Mouse (Mus musculus): ENCODE data around the gene Syt12. TPM values are rescaled to one million over a fixed set of nuclear protein-coding genes. Genes with fewer than 3 reads are reported as not detected.
"Not testable (repeated sequence)": the region's sequence is repeated elsewhere in the genome, so short reads cannot be mapped to it uniquely, and the experiment has no call there.

Syt12 gene
- total RNA-seq, 4 experiments from 2014 or later, result 37.0 to 40.8 (median 38.8) TPM

DNA sequence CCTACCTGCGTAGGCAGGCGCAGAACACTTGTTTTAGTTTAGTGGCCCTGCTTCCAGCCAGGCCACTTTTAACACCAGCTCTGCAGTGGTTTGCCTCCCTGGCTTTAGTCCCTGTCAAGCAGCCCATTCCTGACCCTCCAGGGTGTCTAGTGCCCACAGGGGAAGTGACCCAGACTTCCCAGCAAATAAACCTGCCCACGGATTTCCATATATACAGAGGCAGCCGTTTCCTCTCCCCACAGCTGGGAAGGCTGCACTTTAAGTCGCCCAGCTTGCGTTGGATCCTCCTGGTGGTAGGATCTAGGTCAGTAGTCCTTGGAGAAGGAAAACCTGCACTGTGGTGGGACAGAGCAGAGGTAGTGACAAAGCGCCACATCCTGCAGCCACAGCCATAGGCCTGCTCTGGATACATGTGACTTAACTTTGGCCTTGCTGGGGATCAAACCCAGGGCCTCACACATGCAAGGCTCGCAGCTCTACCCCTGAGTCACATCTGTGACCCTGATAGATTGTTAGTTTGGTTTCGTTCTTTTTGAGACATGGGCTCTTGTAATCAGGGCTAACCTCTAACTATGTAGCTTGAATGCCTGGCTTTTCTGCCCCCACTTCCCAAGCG, 13.9 kb upstream of the Syt12 start:
- no peak for DNase-seq (ENCODE audit: low spot score in 2 of 2)

DNA sequence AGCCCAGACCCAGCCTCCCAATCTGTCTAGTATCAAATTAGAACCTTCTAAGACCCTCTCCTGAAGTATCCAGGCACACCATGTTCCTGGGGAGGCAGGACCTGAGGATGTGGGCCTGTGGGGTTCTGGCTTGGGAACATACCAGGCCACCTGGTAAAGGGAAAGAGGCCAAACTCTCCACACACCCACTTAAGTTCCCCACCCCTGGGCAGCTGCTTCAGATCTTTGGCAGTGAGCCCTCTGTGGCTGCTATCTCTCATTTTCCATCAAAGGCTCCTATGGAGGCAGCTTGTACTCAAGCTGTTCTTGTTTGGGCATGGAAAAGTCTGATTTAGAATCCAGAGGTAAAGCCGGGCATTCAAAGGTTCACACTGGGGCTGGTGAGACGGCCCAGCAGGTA, 10.6 kb upstream of the Syt12 start:
- no peak for DNase-seq (ENCODE audit: low spot score in 2 of 2)

DNA sequence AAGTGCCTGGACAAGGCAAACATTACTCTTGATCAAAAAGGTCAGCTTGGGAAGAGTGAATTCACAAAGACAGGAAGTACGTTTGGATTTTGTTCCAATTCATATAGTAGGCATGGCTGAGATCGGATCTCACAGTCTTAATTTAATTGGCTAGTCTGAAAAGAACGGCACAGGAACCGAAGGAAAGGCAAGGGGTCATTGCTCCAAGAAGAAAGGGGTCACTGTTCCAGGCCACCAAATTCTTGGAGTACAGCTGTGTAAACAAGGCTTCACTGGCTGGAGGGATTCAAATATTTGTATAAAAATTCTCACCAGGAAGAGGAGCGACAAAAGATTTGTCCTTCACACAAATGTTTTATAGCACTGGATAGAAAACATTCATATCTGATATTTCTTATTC, 7.8 kb upstream of the Syt12 start:
- DNase-seq (ENCODE audit: low spot score in 2 of 2), result no peak

DNA sequence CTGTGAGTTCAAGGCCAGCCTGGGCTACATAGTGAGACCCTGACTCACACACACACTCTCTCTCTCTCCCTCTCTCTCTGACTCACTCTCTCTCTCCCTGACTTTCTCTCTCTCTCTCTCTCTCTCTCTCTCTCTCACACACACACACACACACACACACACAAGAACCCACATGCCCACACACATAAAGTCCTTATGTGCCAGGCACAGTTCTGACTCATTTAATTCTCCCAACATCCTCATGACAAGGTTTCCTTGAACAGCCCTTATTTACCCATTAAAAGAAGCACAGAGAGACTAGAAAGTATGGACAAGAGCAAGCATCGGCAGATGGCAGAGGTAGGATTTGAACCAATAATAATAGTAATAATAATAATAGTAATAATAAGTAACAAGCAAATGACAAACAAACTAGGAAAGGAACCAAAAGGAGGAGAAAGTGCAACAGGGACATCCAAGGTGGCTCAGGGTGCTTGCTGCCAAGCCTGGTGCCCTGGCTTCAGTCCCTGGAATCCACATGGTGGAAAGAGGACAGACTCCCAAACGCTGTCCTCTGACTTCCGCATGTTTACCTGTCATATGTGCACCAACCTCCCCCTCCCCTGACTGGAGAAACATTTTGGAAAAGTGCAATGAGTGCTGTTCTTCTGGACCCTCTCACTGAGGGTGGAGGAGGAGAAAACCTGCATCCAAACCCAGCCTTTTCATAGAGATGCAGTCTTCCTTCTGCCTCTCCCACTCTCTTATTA, 5.0 kb upstream of the Syt12 start:
- DNase-seq (ENCODE audit: low spot score in 2 of 2), result no peak

DNA sequence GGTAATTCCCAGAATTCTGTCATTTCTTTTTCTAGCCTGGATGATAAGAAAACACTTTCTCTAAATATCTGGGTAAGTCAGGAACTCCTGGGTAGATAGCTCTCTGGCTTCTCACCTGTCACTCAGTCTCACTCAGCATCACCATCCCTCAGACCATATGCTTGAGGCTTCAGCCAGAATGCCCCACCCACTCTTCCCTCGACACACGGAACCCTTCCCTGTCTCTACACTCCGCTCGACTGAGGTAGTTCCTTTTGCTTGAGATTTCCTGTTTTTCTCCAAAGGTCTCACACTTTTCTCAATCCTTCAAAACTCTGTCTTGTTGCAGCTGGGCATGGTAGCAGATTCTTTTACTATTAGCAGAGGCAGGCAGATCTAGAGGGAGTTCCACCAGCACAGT, 4.1 kb upstream of the Syt12 start:
- DNase-seq (ENCODE audit: low spot score in 2 of 2), result peak in 1 of 2 experiments; percentile 71

DNA sequence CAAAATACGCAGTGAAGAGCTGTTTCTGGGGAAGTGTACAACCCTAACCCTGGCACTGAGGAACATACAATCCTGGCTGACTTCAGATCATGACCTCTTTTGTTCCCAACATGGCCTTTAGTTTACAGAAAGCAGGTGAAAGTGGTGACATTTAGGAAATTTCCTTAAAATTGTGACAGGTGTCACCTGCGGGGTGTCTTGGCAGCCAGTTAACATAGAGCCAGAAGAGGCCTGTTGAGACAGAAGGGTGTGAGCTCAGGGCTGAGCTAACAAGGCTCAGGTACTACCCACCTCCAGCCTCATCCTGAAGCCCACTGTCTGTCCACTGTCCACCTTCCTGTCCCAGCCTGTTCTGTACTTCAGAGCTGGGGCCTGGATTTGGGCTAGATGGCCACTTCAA, 2.8 kb upstream of the Syt12 start:
- no peak for DNase-seq (ENCODE audit: low spot score in 2 of 2)

DNA sequence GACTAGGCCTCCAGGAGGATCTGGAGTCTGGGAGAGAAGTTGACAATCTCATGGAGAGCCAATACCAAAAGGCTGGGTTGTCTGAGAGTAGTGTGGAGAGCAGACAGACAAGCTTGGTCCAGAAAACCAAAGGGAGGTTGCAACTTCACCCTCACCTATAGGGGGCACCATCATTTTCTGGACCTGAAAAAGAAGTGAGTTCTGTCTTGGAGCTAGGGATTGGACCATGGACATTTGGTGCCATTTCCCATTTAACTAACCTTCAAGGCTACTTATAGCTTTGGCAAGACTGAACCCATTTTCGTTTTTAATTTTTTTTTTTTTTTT, 906 bp upstream of the Syt12 start:
- no peak for DNase-seq (ENCODE audit: low spot score in 2 of 2)

DNA sequence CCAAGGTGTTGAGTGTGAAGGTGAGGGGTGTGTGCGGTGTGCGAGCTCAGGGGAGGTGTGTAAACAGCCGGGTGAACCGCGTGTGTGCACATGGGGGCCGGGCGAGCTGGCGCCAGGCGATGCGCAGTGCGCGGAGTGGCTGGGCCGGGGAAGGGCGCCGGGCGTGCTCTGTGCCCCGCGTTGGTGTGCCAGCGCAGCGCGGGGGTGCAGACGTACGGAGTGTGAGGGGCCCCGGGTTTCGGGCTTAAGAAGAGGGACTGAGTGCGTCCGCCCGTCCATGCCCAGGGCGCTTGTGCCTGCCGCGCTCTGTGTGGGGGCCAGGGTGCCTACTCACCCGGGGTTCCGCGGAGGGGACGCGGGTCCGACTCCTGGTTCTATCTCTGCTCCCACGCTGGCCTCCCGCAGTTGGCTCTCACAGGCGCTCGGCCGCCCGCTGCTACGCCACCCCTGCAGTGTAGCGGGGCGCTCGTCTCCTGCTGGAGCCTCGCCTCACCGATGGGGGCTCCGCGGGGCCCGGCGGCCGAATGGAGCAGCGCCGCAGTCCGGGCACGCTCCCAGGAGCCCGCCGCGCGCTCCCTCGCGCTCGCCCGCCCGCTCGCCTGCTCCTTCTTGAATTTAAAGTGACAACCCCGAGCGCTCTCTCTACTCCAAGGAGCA, 518 bp downstream of the Syt12 start:
- peak; percentile 43 to 46 for DNase-seq (ENCODE audit: low spot score in 2 of 2)

DNA sequence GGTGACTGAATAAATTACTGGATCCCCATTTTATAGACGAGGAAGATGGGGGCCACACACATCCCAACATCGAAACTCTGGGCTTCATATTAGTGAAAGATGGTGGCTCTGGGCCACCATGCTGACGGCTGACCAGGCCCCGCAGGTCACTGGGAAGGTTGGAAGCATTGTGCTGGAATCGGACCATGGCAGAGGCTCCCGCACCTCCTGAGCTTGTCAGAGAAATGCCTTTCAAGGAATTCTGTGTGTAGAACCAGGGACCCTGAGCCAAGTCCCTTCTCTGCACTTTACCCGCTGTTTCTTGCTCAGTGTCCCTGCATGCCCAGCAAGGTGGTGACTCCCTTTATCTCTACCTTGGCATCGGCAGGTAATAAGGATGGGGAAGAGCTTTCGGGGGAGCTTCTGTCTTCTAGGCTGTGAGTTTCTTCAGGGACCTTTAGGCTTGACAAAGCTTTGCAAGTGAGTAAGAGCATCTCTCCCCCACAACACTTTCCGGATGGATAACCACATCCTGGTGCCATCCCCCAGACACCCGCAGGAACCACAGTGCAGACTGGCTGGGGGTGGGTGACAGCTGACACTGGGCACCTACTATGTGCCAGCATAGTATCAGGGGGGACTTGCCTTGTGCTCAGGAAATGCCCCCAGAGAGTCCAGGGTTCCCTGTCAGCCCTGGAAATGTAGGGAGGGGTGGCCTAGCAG, 1.9 kb downstream of the Syt12 start:
- peak in 1 of 2 experiments; percentile 41 for DNase-seq (ENCODE audit: low spot score in 2 of 2)

DNA sequence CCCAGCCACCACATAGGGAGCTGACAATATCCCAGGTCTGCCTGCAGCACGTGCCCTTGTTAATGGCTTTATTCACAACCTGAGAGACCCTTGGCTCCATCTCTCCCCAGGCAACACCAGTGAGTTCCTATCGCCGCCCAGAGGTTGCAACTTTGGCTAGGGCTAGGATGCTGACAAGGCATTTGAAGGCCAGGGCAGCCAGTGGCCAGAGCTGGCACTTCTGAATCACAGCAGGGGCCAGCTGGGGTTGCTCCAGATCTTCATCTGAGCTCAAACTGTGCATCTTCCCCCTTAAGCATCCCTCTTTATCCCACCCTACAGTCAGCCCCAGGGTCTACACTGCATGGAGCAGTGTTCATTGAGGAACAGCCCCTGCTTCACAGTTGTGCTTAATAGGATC, 2.5 kb downstream of the Syt12 start:
- no peak for DNase-seq (ENCODE audit: low spot score in 2 of 2)

DNA sequence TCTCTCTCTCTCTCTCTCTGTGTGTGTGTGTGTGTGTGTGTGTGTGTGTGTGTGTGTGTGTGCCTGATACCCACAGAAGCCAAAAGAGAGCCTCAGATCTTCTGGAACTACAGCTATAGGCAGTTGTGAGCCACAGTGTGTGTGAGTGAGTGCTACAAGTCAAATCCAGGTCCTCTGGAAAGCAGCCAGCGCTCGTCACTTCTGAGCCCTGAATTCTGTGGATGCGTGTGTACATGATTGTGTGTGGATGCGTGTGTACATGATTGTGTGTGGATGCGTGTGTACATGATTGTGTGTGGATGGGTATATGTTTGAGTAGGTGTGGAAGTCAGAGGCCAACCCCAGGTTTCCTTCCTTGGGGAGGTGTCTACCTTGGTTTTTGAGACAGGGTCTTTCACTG, 3.7 kb downstream of the Syt12 start:
- DNase-seq (ENCODE audit: low spot score in 2 of 2), result no peak

DNA sequence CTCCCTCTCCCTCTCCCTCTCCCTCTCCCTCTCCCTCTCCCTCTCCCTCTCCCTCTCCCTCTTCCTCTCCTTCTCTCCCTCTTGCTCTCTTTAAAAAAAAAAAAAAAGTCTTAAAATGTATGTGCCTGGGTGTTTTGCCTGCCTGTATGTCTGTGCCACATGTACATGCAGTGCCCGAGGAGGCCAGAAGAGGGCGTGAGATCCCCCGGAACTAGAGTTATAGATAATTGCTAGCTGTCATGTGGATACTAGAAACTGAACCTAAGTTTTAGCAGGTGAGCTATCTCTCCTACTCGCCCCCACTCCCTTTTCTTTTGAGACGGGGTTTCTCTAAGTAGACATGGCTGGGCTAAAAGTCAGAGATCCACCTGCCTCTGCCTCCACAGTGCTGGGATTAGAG, 8.9 kb downstream of the Syt12 start:
- no peak for DNase-seq (ENCODE audit: low spot score in 2 of 2)

DNA sequence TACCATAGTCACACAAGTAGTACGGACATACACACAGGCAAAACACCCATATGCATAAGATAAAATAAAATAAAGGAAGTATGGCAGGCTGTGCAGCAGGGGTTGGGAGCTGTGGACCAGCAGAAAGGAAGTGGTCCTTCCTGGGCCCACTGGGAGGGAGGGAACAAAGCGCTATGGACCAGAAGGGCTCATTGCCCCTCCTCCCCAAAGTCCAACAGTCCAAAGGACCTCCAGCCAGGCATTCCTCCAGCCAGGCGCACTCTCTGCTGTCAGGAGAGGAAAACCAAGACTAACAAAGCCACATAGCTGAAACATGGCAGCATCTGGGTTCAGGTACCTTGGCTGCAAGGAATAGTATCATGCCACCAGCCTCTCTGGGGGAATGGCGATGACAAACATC, 12.6 kb downstream of the Syt12 start:
- DNase-seq (ENCODE audit: low spot score in 2 of 2), result no peak

DNA sequence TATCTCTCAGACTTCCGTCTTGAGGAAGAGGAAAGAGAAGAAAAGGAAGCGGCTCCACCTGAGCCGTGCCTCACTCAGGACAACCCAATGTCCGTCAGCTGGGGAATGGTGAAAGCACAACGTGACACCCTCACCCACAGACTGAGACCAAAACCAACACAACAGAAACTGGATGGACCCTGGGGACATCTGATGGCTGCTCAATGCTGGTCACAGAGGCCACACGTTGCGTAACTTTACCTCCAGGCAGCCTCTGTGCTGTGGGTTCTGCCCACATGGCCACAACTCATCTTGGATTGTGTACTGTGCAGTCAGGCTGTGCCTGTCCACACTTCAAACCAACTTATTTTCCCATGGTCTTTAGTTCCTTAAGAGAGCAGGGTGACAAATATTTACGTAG, 15.3 kb downstream of the Syt12 start:
- no peak for DNase-seq (ENCODE audit: low spot score in 2 of 2)

DNA sequence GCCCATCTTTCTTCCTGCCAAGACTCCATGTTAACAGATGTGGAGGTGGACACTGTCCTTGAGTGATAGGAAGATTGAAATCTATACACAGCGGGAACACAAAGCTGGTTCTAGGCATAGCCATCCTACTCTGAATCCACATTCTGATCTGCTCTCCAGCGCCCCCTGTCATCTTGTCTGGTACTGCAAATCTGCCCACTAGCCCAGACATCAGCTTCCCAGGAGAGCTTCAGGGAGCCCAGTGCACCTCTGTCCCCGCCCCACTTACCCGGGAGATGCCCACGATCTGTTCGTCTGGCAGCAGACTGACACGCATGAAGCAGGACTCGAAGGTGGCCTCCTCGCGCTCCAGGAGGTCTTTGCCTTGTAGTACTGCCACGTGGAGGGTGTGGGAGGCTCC, 21.0 kb downstream of the Syt12 start:
- peak in 1 of 2 experiments; percentile 46 for DNase-seq (ENCODE audit: low spot score in 2 of 2)

DNA sequence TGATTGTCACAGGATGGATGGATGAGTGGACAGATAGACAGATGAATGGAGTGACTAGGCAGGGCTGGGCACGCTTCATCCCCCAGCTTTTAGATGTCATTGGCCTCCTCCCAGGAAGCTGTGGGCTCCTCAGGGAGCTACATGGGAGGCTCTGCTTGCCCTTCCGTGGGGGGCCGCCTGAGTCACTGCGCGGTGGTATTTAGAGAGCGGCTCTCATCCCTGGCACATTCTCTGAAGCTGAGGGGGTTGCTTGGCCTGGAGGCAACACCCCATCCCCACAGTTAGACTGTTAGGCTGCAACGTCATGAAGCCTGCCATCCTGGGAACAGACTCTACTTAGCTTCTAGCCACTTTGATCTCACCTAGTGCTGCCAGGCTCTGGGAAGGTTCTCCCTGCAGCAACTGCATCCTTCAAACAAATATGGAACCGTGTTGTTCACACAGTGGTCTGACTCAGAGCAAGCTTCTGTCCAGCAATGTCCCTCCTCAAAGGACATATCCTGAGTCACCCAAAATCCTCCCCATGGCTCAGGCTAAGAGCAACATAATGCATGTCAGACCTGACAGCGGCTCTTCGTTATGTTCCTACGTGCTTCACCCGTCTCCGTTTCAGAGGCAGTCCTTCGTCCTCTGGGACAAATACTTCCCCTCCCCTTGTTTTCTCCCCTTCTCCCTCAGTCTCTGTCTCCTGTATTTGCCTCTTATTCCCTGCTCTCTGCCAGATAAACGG, 22.0 kb downstream of the Syt12 start:
- DNase-seq (ENCODE audit: low spot score in 2 of 2), result peak in 1 of 2 experiments; percentile 55

DNA sequence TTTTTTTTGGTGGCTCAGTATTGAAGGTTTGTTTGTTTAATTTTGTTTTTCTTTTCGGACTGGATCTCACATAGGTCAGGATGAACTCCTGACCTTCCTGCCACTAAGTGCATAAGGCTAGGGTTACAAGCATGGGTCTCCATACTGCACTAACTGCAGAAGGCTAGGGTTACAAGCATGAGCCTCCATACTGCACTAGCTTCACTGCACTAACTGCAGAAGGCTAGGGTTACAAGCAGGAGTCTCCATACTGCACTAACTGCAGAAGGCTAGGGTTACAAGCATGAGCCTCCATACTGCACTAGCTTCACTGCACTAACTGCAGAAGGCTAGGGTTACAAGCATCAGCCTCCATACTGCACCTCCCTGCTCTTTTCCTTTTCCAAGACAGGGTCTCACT, 23.2 kb downstream of the Syt12 start:
- not testable (repeated sequence) for DNase-seq (ENCODE audit: low spot score in 2 of 2)

DNA sequence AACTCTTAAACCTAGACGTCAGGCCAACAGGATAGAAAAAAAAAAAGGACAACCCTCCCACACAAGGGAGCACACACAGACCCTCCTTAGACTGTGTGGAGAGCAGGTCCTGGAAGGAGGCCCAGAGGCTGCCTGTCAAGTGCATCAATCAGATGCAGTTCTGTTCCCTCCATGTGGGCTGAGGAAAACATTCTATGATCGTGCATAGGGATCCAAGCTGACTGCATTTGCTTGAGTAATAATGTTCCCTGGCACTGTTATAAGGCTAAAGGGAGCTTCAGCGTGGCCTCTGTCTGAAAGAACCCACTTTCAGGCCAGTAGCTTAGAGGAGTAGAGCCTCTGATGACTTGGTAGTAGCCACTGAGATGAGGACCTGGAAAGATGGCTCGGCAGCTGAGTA, 24.7 kb downstream of the Syt12 start:
- DNase-seq (ENCODE audit: low spot score in 2 of 2), result no peak

DNA sequence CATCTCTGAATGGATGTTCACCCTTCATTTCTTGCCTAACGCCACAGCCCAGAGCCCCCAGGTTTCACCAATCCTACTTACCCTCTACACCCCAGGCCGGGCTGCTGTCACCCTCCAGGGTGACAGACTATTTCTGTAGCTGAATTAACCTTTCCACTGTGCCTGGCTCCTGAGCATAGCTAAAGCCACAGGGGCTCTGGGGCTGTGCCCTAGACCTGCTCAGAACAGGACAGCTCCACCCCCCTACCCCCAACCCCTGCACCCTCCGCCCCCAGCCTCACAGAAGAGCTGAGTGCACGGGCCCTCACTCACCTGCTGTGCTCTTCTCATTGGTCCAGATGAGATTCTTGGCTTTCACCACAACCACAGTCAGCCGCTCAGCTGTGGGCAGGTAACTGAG, 25.3 kb downstream of the Syt12 start:
- no peak for DNase-seq (ENCODE audit: low spot score in 2 of 2)

DNA sequence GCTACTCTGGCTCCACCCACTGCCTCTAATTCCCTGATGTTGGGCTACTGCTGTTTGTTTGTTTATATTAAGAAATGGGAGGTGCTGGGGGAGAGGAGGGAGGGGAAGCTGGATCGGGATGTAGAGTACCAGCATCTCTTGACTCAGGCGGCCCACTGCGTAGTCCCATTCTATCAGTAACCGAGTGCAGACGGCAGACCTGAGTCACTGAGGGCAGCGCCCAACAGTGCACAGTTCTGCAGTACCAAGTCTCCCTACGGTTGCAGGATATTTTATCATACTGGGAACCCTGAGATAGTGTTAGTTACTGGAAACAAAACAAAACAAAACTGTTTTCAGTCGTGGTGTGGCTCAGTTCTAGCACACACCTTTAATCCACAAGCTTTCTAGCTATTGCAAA, 26.1 kb downstream of the Syt12 start:
- DNase-seq (ENCODE audit: low spot score in 2 of 2), result no peak

DNA sequence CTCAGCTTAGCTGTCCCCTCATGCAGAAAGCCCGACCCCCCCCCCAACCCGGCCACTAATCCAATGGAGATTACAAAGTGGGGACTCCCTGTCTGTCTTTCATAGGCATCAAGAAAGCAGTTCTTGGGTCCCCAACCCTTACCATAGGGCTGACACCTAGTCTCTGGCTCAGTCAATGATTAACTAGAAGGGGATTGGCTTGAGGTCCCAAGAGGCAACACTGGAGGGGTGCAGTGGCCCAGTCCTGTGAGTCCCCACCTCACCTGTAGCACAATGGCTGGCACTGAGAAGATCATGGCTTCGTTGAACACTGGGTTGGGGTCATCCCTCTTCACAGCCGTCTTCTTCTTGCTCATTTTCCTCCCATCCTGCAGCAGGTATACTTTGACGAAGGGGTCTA, 26.6 kb downstream of the Syt12 start:
- DNase-seq (ENCODE audit: low spot score in 2 of 2), result no peak

DNA sequence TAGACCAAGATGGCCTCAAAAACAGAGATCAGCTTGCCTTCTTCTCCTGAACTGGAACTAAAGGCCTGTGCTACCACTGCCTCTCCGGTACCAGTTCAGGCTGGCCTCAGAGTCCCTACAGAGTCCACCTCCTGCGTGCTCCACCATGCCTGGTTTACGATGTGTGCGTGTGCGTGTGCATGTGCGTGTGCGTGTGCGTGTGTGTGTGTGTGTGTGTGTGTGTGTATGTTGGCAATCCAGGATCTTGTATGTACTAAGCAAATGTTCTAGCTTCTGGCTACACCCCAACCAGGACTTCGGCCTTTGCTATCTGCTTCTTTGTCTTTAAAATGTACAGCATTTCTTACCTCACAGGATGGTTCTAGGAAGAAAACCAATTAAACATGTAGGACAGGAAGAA, 28.0 kb downstream of the Syt12 start:
- DNase-seq (ENCODE audit: low spot score in 2 of 2), result no peak

All from left cerebral cortex, adult 8-10 months (tissue).